Mouse (Mus musculus) ES-E14 (cell line): ENCODE results near the gene Cep57l1. TPM values are rescaled to one million over a fixed set of nuclear protein-coding genes. Genes with fewer than 3 reads are reported as not detected.

Experiments used
- DNase-seq: peaks from one replicate; pipeline ENCODE4 v3.0.0-alpha.2; 2013; ENCODE audit warnings: low read depth, low spot score
- H3K27ac ChIP-seq: 2 replicates; pipeline ENCODE4 v1.5.1; 2012; ENCODE audit warnings: low read depth, mild to moderate bottlenecking, low read length, moderate library complexity, mixed read lengths; ENCODE audit not compliant: poor library complexity, insufficient read depth, severe bottlenecking
- H3K36me3 ChIP-seq: 2 replicates; pipeline ENCODE4 v1.6.1; 2012; ENCODE audit warnings: mild to moderate bottlenecking, low read length, moderate library complexity, mixed read lengths; ENCODE audit not compliant: control insufficient read depth, poor library complexity, insufficient read depth, severe bottlenecking
- H3K4me1 ChIP-seq, 2 experiments: fragments of 150-350 bp in 1 of 2; sonication (generic) in 1 of 2; 2 replicates each; pipeline ENCODE4 v1.6.1; 2012; ENCODE audit warnings: low read length in 2 of 2, mild to moderate bottlenecking in 1 of 2, mixed read lengths in 1 of 2; ENCODE audit not compliant: control insufficient read depth in 2 of 2, insufficient read depth in 2 of 2, poor library complexity in 1 of 2
- H3K4me3 ChIP-seq, 2 experiments: fragments of 150-350 bp in 1 of 2; sonication (generic) in 1 of 2; 2 replicates each; pipeline ENCODE4 v1.5.1; 2012; ENCODE audit warnings: low read length in 2 of 2, low read depth in 1 of 2, mild to moderate bottlenecking in 1 of 2, mixed read lengths in 1 of 2; ENCODE audit not compliant: insufficient read depth in 1 of 2, poor library complexity in 1 of 2, severe bottlenecking in 1 of 2
- H3K9ac ChIP-seq: 2 replicates; pipeline ENCODE4 v1.6.1; 2012; ENCODE audit warnings: low read depth, mild to moderate bottlenecking, low read length, mixed read lengths; ENCODE audit not compliant: poor library complexity, insufficient read depth, severe bottlenecking
- H3K9me3 ChIP-seq: fragments of 150-350 bp; sonication (generic); 2 replicates; pipeline ENCODE4 v1.6.1; 2012; ENCODE audit warnings: low read depth, mild to moderate bottlenecking, low read length; ENCODE audit not compliant: control insufficient read depth, insufficient read depth
- CHD2 ChIP-seq: IDR thresholded peaks from 2 replicates; pipeline ENCODE4 v1.6.1; 2014; ENCODE audit warnings: mild to moderate bottlenecking, low read depth, low read length, inconsistent platforms
- HCFC1 ChIP-seq: IDR thresholded peaks from 2 replicates; pipeline ENCODE4 v1.6.1; 2012; ENCODE audit warnings: low read length, inconsistent platforms, borderline replicate concordance; ENCODE audit not compliant: insufficient read depth
- MAFK ChIP-seq: IDR thresholded peaks from 2 replicates; pipeline ENCODE4 v1.6.1; 2014; ENCODE audit warnings: mild to moderate bottlenecking, low read depth, low read length, inconsistent platforms; ENCODE audit not compliant: insufficient read depth
- ZC3H11A ChIP-seq: IDR thresholded peaks from 2 replicates; pipeline ENCODE4 v1.6.1; 2012; ENCODE audit warnings: low read depth, mild to moderate bottlenecking, inconsistent platforms, low read length, borderline replicate concordance
- ZNF384 ChIP-seq: IDR thresholded peaks from 2 replicates; pipeline ENCODE4 v1.6.1; 2012; ENCODE audit warnings: low read depth, low read length, inconsistent platforms
- in situ Hi-C, 2 experiments: fragments of 600-800 bp; cut with MboI; formaldehyde crosslinking; loops; one replicate each; pipeline ENCODE4 v1.15.1; 2025; ENCODE audit warnings: low sequenced_read_pairs in 2 of 2, inconsistent platforms in 1 of 2; ENCODE audit not compliant: unreplicated experiment in 2 of 2
- total RNA-seq: library from RNA; depleted of rRNA; stranded (reverse); fragments of 300-350 nt; gene quantifications from 2 replicates; pipeline ENCODE4 v1.2.3, GENCODE M21; 2012

Cep57l1 gene
- total RNA-seq, 1 experiment = 32.0 TPM

- no peaks in the 10 kb centered on the region for H3K9me3 ChIP-seq
- TF ChIP-seq CHD2 (no peak), ZC3H11A (no peak), HCFC1 (no peak), MAFK (no peak), ZNF384 (no peak)
- no peaks in the 10 kb centered on the region for H3K36me3 ChIP-seq
- in situ Hi-C loops = loop anchor here in 1 of 2 experiments (25.0 kb wide), 1 partner anchor 687 kb away; no protein-coding TSS in a partner anchor
- H3K4me3 ChIP-seq = no peak overlapping the region
- no peak overlapping the region for H3K9ac ChIP-seq
- no peak overlapping the region for H3K27ac ChIP-seq
- DNase-seq = no peak
- no peaks in the 10 kb centered on the region for H3K4me1 ChIP-seq
Observed at GRCm38 (mm10) chr10:41699669-41700068, 110.0 kb downstream of the Cep57l1 start.

- TF ChIP-seq CHD2 = no peak
- no peak for TF ChIP-seq MAFK
- no peak for TF ChIP-seq ZC3H11A
- TF ChIP-seq HCFC1 = no peak
- no peak for TF ChIP-seq ZNF384
Observed at GRCm38 (mm10) chr10:41697040-41697439, 112.6 kb downstream of the Cep57l1 start.

GRCm38 (mm10) chr10:41690978-41691377, 118.7 kb downstream of the Cep57l1 start:
- no peaks in the 10 kb centered on the region for H3K9me3 ChIP-seq
- H3K4me3 ChIP-seq = no peak overlapping the region
- in situ Hi-C loops = loop anchor here in 1 of 2 experiments (25.0 kb wide), 1 partner anchor 679 kb away; no protein-coding TSS in a partner anchor
- DNase-seq = no peak
- H3K9ac ChIP-seq = no peak overlapping the region
- 0 out of 4 replicates have a peak, but pooled peaks cover 0 to 3% of the 10 kb centered on the region in 2 experiments for H3K4me1 ChIP-seq
- no peaks in the 10 kb centered on the region for H3K36me3 ChIP-seq
- TF ChIP-seq HCFC1 (no peak), ZNF384 (no peak), ZC3H11A (no peak), CHD2 (no peak), MAFK (no peak)
- no peak overlapping the region for H3K27ac ChIP-seq

More at GRCm38 (mm10) chr10:41697040-41697439, 112.6 kb downstream of the Cep57l1 start:
- no peaks in the 10 kb centered on the region for H3K9me3 ChIP-seq
- no peak overlapping the region for H3K4me3 ChIP-seq
- no peaks in the 10 kb centered on the region for H3K36me3 ChIP-seq
- in situ Hi-C loops = loop anchor here in 1 of 2 experiments (25.0 kb wide), 1 partner anchor 685 kb away; no protein-coding TSS in a partner anchor
- H3K4me1 ChIP-seq = no peaks in the 10 kb centered on the region
- no peak overlapping the region for H3K27ac ChIP-seq
- no peak for DNase-seq
- H3K9ac ChIP-seq = no peak overlapping the region

GRCm38 (mm10) chr10:41689941-41690887, 119.5 kb downstream of the Cep57l1 start:
- H3K9me3 ChIP-seq = no peaks in the 10 kb centered on the region
- 0 out of 4 replicates have a peak, but pooled peaks cover 0 to 3% of the 10 kb centered on the region in 2 experiments for H3K4me1 ChIP-seq

More at GRCm38 (mm10) chr10:41689941-41690887, 119.5 kb downstream of the Cep57l1 start:
- Histone ChIP-seq H3K4me3 (peak overlapping the region; percentile 59 to 81), H3K27ac (no peak overlapping the region), H3K36me3 (no peaks in the 10 kb centered on the region), H3K9ac (peak overlapping the region; percentile 4; the same call in 1 of the 2 replicates)
- in situ Hi-C loops = loop anchor here (10.0 to 25.0 kb wide), 2 partner anchors 175 to 678 kb away; partner anchors contain the start of gene Cd164 (in 1 of the 2)
- peak; percentile 90 for DNase-seq
- TF ChIP-seq ZC3H11A (peak; percentile 88), MAFK (no peak), HCFC1 (no peak), ZNF384 (0 out of 2 replicates have a peak, but pooled peaks have one; percentile 13)
